Mouse (Mus musculus) testis, adult 2 months (tissue): Measurements from ENCODE around the gene Gm11115. TPM values are rescaled to one million over a fixed set of nuclear protein-coding genes. Genes with fewer than 3 reads are reported as not detected.

Source experiments
- H3K27ac ChIP-seq: fragments of 200-500 bp; 2 replicates; pipeline ENCODE4 v1.5.1; 2012; ENCODE audit warnings: low read depth, low read length; ENCODE audit not compliant: control insufficient read depth, insufficient read depth
- H3K27me3 ChIP-seq: fragments of 200-500 bp; 2 replicates; pipeline ENCODE4 v1.6.1; 2012; ENCODE audit warnings: mild to moderate bottlenecking, low read length, moderate library complexity; ENCODE audit not compliant: control insufficient read depth, insufficient read depth
- H3K36me3 ChIP-seq: fragments of 200-500 bp; 2 replicates; pipeline ENCODE4 v1.6.1; 2012; ENCODE audit warnings: mild to moderate bottlenecking, low read length; ENCODE audit not compliant: control insufficient read depth, insufficient read depth
- H3K4me1 ChIP-seq: fragments of 200-500 bp; 2 replicates; pipeline ENCODE4 v1.6.1; 2012; ENCODE audit warnings: low read length; ENCODE audit not compliant: control insufficient read depth, insufficient read depth
- H3K4me3 ChIP-seq: fragments of 200-500 bp; 2 replicates; pipeline ENCODE4 v1.5.1; 2012; ENCODE audit warnings: low read depth, mild to moderate bottlenecking, low read length, moderate library complexity, mixed read lengths; ENCODE audit not compliant: control insufficient read depth
- CTCF ChIP-seq: fragments of 200-500 bp; IDR thresholded peaks from 2 replicates; pipeline ENCODE4 v1.5.1; 2012; ENCODE audit warnings: low read depth, mild to moderate bottlenecking, inconsistent platforms, low read length, moderate library complexity; ENCODE audit not compliant: control insufficient read depth, insufficient read depth, insufficient replicate concordance
- POLR2A ChIP-seq: fragments of 200-500 bp; IDR thresholded peaks from 2 replicates; pipeline ENCODE4 v1.6.1; 2012; ENCODE audit warnings: low read depth, mild to moderate bottlenecking, inconsistent platforms, low read length, moderate library complexity; ENCODE audit not compliant: control insufficient read depth
- polyA plus RNA-seq: library from polyadenylated mRNA; depleted of rRNA; stranded (reverse); fragments of >200 nt; gene quantifications from 2 replicates; pipeline ENCODE4 v1.2.3, GENCODE M21; 2012; rRNA removed

Gm11115 gene
- polyA plus RNA-seq, result not detected in 2 replicates

- no peak within 1 kb of the TSS for H3K27ac ChIP-seq
- no peaks in the 10 kb centered on the region for H3K36me3 ChIP-seq
- H3K27me3 ChIP-seq, result no peaks in the 10 kb centered on the region
- H3K4me1 ChIP-seq, result no peaks in the 10 kb centered on the region
- no peak within 1 kb of the TSS for H3K4me3 ChIP-seq
- TF ChIP-seq POLR2A, result no peak
- no peak for TF ChIP-seq CTCF
Observed at GRCm38 (mm10) chr5:88153999-88154398, at the start of gene Gm11115. Gene Gm11115 (minus strand): TSS chr5:88154099.

GRCm38 (mm10) chr5:88111430-88111829 lies 42.5 kb downstream of the Gm11115 start, which contains the start of gene Gm11116:
Gene Gm11116 (minus strand): TSS chr5:88111530.
- Histone ChIP-seq H3K27me3 (no peaks in the 10 kb centered on the region), H3K4me3 (no peak within 1 kb of the TSS), H3K27ac (no peak within 1 kb of the TSS), H3K4me1 (no peaks in the 10 kb centered on the region), H3K36me3 (no peaks in the 10 kb centered on the region)
- no peak for TF ChIP-seq CTCF
- TF ChIP-seq POLR2A, result no peak

Other genes starting within 250 kb of the Gm11115 start
- not detected in 2 replicates for gene Csn3, start 228.5 kb downstream of the Gm11115 start, polyA plus RNA-seq
- not detected in 2 replicates for gene 2310003L06Rik, start 184.6 kb downstream of the Gm11115 start, polyA plus RNA-seq
- gene Gm28434, start 184.6 kb downstream of the Gm11115 start, polyA plus RNA-seq, result not detected in 2 replicates
- 205 and 247 TPM in 2 replicates for gene Cabs1, start 174.7 kb downstream of the Gm11115 start, polyA plus RNA-seq
- not detected in 2 replicates for gene Smr3a, start 151.6 kb downstream of the Gm11115 start, polyA plus RNA-seq
- not detected in 2 replicates for gene Smr2, start 67.5 kb downstream of the Gm11115 start, polyA plus RNA-seq
- gene Gm11116, start 42.6 kb downstream of the Gm11115 start, polyA plus RNA-seq, result not detected in 2 replicates
- not detected in 2 replicates for gene Gm7714, start 114.8 kb upstream of the Gm11115 start, polyA plus RNA-seq
- not detected in 2 replicates for gene Prol1, start 163.2 kb upstream of the Gm11115 start, polyA plus RNA-seq
- gene Amtn, start 222.0 kb upstream of the Gm11115 start, polyA plus RNA-seq, result not detected in 2 replicates